Mouse (Mus musculus) cerebellum, adult 18-20 months (tissue): Measurements from ENCODE around the gene Specc1.

Experiments
- DNase-seq, 2 experiments: peaks; one replicate each; pipeline ENCODE4 v3.0.0; 2021

The Specc1 gene

DNA sequence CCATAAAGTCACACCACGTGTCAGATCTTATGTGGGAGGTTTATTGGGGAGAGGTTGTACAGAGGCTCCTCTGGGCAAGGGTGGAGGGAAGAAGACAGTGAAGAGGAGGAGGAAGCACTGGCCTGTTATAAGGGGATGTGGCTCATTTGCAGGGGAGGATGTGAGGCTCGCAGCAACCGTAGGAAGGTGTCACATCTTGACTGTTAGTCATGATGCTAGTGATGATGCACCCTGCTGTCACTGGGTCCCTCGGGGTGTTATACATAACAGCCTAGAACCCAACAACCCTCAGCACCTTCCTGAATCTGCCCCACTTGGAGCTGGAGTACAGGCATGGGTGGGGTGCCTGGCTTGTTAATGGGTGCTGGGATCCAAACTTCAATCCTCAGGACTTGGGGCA lies 94.9 kb downstream of the Specc1 start:
- DNase-seq: no peak

DNA sequence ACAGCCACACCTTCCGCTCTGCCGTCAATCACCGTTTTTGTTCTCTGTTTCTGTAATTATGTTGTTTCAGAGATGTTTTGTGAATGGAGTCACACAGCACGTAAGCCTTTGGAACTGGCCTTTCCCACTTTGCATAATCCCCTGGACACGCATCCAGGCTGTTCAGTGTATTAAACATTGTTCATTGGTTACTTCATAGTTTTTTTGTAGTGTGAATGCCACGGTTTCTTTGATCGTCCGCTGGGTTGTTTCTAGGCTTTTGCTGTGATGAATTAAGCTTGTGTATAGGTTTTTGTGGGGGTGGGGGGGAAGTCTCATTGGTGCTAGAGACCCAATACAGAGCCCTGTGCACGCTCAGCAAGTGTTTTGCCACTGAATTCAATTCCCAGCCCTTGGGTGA lies 97.4 kb downstream of the Specc1 start:
- DNase-seq: no peak

DNA sequence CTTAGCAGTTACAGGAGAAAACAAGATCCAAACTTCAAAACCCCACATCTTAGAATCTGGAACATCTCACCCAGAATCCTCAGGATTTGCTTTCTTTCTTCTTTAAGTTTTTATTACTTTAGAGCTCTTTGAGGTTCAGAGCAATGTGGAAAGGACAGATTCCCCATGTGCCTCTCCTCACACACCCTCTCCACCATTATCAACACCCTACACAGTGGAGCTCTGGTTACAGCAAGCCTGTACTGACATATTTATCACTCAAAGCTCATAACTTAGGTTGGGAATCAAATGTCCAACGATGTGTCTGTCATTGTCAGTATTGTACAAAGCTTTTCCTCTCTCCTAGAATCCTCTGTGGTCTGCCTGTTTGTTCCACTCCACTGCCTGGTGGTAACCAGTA lies 108.0 kb downstream of the Specc1 start:
- no peak for DNase-seq

DNA sequence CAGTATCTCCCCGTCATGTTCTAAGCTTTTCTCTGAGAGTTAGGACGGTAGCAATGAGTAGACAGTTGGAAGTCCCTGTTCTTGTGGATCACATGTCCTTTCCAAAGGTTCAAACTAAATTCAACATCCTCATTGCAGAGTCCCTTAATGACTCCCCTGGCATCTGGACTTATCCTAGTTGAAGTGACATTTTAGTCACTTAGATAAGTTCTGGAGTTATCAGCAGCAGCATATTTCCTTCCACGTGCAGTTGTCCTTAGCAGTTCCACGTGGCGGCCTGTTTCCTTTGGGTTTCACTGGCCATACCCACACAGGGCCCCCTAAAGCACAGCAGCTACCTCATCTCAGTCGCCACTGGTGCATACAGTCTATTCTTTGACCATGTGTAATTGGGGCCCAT lies 109.1 kb downstream of the Specc1 start:
- no peak for DNase-seq

DNA sequence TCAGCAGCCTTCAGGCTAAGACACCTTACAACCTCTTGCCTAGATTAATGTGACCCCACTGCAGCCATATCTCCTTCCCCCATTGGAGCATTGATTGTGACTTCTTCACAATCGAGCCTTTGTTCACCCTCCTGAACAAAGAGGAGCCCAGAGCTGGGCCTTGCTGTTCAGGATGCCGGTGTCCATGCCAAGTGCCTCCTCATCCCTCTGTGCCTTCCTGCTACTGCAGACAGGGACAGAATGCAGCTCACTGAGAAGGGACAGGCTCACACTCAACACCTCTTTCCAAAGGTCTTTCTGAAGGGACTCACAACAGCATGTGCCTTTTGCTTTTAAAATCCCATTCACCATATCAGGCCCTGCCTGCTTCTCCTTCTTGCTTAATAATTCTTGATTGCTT lies 113.0 kb downstream of the Specc1 start:
- peak; percentile 51 to 59 for DNase-seq

DNA sequence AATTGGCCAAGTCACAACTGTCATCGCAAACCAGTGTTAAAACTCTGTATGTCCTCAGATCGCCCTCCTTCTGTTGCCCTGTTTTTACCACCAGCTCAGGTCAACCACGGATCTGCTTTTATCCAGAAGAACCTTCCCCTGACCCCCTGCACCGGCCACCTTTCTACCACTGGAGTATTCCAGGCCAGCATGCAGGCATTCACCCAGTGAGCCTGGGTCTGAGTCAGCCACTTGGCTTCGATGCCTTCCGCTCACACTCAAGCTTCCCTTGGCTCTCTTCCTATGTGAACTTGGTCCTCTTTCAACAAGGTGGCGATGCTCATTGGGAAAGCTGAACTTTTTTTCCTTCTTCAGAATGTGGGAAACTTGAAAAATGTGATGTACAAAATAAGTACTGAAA lies 113.6 kb downstream of the Specc1 start:
- peak; percentile 66 to 76 for DNase-seq

DNA sequence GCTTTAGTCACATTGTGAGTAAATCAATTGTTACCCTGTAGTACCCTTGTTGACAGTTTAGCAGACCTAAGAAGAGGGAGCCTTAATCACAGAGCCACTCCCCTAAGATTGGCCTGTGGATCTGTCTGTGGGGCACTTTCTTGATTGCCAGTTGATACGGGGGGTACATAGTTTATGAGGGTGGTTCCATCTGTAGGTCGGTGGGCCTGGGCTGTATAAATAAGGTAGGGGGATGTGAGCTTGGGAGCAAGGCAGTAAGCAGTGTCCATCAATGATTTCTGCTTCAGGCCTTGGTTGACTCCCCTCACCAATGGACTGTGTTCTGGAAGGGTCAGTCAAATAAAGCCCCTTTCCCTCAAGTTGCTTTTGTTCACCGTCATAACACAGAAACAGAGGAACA lies 115.8 kb downstream of the Specc1 start:
- no peak for DNase-seq

DNA sequence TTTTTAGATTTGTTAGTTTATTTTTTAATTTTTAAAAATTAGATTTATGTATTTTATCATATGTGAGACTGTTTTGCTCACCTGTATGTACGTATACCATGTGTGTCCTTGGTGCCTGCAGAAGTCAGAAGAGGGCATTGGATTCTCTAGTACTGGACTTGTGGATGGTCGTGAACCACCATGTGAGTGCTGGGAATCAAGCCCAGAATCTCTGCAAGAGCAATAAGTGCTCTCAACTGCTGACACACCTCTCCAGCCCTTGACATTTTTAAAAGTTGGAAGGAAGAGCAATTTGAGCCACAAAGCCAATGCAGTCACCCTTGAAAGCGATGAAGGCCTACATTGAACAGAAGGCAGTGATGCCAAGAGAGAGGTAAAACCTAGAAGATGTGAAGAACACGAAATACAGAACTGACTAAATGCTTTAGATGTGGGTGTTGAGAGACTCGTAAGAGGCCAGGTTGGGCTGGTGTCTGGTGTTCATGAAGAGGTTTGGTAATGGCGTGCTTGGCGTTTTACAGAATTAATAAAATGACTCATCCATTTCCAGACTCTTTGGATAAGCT lies 117.1 kb downstream of the Specc1 start:
- DNase-seq: no peak

DNA sequence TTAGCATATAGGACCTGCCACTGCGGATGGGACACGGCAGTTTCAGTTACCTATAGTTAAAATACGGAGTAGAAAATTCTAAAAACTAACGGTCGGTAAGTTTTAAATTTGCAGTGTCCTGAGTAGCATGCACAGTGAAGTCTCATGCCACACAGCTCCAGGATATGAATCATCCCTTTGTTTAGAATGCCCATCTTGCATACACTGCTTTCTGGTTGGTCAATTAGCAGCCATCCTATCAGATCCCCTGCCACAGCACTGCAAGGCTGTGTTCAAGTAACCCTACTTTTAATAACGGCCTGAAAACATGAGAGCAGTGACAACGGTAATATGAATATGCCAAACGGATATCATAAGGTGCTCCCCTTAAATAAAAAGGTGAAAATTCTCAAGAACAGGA lies 118.0 kb downstream of the Specc1 start:
- DNase-seq: no peak

DNA sequence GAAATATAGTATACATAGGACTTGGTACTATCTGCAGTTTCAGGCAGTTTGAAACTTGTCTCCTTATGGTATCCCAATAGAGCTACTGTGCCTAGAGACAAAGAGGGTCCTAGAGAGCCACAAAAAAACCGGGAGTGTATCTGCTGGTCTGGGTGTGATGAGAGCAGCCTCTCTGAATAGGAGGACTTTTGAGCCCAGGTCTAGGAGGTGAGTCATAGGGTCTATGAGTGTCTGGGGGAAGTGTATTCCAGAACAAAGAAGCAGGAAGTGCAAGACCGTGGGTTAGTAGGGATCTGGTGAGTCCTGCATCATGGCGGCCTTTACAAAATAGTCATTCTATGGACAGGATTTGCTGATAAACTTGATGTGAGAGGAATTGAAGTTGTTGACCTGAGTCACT lies 118.5 kb downstream of the Specc1 start:
- DNase-seq: no peak

DNA sequence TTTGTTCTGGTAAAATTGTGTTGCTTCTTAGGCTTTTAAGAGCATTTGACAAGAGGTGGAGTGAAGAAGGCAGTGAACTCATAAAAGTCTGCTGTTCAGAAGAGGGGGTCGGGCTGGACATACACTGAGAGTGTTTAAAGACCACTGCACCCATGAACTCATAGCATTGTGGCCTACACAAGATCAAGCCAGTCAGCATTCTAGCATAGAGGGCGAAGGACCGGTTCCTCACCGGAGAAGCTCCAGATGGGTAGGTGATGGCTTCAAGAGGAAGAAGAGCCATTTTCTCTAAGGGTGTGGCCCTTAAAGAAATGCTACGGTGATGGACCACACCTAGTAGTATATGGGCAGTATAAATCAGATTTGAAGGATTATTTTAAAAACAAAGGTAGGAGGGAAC lies 119.0 kb downstream of the Specc1 start:
- no peak for DNase-seq

DNA sequence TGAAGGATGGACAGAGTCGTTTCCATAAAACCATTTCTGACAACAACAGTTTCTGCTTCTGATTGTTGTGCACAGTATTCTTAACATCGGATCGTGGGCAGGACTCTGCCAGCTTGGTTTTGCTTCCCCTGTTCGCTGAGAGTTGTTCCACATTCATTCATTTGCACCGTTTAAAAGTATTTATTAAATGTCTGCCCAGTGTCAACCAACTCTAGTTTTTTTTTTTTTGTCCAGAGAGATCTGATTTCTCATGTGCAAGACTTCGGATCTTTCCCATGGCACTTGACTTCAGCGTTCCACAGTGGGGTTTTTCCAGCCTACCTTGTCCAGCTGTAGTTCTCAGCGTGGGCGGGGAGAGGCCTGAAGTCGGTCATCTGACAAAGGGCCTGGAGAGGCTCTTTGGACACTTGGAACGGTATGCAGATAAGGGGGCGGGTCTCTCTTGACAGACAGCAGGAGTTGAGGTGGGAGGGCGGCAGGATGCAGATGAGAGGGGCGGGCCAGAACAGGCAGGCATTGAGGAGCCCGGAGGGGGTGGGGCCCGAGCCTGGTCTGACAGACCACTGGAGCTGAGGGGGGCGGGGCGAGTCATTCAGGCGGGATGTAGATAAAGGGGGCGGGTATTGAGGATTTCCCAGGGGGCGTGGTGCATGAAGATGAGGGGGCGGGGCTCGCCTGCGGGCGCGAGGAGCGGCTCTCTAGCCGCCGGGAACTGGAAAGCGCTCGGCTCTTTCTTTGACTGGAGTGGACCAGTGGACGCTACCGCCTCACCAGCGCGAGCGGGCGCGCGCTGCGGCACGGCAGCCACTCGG lies 120.0 kb downstream of the Specc1 start:
- peak; percentile 76 to 83 for DNase-seq

DNA sequence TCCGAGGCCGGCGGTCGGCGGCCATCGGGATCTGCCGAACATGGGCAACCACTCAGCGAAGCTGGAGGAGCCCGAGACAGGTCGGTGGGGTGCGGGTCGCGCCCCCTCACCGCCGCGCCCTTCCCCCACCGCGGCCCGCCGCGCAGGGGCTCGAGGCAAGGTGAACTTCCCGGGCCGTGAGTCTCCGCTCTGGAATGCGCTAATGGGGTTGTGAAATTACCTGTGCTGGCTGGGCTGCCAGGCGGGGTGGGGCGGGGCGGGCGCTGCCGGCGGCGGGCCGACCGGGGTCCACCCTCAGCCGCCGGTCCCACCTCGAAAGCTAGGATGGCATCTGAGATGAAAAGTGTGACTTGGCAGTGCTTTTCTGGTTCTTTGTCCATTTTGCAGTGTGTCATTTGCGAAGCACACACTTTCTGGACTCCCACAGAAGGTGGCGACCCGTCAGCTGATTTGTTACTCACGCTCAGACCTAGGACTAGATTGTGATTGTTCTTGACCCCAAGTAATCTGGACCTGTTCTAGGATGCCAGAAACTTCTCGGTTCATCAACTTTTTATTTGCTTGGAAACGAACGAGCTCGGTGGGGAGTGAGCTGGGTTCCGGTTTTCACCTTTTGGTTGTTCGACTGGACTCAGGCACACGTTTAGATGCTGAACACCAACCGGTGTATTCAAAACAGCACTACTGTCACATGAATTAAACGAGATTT lies 120.7 kb downstream of the Specc1 start:
- DNase-seq: peak in 1 of 2 experiments; percentile 11

DNA sequence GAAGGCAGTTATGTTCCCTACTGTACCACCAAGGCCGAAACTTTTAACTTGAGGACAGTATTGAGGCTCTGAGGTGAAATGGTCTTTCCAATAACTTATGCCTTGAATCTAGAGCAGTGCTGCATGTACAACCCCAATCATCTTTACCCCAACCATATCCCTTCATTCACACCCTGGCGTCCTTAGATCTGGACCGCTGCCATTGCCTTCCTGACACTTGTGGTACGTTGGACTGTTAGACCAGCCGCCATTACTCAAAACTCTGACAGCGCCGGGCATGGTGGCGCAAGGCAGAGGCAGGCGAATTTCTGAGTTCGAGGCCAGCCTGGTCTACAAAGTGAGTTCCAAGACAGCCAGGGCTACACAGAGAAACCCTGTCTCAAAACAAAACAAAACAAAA lies 121.8 kb downstream of the Specc1 start:
- no peak for DNase-seq

DNA sequence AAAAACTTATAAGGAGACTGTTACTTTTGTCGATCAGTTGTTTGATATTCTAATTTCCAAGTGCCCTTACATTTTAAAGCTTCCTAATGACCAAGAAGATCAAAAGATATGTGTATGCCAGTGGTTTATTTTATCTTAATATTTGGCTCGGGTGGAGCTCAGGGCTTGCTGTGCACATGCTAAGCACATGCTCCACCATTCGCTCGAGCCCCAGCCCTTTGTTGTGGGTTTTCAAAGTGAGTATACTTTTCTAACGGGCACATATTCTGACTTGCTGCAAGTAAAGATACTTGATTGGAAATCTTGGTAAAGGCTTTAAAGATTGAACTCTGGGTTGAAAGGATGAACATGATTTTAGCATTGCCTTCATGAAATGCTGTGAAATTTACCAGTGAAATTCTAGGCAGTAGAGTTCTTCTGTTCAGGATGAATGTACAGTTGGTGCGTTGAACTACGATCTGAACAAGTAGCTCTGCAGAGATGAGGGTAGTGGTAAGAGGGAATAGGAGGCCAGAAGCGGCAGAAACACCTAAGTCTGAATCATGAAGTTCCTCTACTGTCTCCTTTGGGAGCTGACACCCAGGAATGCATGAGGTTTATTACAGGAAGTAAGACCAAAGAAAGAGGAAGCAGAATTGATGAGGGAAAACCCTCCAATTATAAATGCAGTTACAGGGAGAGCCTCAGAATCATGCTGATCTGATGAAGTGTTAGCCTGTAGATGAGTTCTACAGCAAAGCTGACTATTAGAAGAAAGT lies 122.7 kb downstream of the Specc1 start:
- DNase-seq: no peak

DNA sequence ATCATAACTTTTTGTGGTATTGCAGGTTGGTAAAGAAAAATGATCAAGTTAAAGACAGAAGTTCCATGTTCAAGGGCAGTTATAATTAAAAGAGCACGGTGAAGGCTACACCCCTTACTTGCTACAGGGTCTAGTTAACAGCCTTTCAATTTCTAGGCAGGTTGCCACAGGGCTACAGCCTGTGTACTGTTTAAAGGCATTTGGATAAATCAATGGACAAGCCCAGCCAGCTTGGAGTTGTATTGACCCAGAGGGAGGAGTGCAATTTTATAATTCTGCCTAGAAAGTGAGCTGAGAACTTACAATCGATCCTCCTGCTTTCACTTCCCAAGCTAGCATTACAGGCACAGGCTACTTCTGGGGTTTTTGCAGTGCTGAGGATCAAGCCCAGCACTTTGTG lies 123.9 kb downstream of the Specc1 start:
- no peak for DNase-seq

DNA sequence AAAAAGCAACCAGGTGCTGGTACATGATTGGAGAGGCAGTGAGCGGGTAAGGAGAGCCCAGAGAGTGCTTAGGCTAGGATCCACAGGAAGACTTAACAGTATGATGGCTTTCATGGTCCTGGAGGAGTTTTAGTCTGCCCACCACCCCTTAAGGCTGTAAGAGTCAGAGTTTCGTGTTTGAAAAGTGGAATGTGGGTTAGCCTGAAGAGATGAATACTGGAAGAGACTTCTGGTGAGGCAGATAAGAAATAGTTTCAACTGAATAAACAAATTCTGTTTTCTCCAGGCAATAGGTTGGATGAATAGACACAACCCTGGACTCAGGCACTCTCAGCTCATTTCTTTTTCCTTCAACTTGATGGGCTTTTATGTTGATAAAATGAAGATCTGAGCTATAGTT lies 130.1 kb downstream of the Specc1 start:
- no peak for DNase-seq

DNA sequence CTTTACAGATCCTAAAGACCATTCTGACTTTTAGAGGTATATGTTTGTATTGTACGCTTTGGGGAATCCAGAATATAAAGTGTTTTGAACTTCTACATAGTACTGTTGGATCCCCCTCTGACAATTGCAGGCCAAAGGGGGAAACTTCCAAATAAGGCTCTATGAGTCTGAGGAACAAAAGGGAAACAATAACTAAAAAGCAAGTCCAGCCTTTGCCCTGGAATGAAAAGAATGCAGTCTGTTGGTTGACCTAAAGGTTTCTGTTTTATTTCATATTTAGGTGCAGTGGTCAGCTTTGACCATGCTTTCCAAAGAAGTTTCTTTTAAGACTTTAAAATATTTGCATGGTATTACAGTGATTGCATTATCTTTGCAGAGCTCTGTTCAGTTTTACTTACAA lies 130.5 kb downstream of the Specc1 start:
- no peak for DNase-seq

DNA sequence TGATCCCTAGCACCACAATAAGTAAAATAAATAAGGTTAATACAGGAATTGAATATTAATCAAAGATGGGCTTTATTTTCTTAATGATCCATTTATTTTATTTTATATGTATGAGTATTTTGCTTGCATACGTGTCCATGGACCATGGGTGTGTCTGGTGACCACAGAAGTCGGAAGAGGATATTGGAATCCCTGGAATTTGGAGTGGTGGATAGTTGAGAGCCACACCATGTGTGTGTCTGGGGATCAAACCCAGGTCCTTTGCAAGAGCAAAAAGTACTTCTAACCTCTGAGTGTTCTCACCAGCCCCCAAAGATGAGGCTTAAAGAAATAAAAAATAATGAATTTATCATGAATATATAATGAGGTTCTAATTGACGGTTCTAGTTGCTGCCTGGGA lies 132.1 kb downstream of the Specc1 start:
- no peak for DNase-seq

DNA sequence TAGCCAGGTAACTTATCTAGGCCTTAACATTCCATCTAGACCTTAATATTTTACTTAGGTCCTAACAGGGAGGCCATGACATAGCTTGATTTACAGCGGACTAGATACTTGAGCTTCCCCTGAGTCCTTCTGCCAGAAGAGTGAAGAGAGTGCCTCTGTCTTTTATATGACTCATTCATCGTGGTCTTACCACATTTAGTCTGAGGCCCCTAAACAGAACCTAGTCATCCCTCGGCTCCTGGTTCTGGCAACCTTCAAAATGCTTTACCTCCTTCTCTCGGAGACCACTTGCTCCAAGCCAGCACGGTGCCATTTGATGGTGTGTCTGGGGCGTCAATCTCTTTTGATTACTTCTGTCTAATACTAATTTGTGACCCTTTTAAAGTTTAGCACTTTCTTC lies 133.8 kb downstream of the Specc1 start:
- no peak for DNase-seq

DNA sequence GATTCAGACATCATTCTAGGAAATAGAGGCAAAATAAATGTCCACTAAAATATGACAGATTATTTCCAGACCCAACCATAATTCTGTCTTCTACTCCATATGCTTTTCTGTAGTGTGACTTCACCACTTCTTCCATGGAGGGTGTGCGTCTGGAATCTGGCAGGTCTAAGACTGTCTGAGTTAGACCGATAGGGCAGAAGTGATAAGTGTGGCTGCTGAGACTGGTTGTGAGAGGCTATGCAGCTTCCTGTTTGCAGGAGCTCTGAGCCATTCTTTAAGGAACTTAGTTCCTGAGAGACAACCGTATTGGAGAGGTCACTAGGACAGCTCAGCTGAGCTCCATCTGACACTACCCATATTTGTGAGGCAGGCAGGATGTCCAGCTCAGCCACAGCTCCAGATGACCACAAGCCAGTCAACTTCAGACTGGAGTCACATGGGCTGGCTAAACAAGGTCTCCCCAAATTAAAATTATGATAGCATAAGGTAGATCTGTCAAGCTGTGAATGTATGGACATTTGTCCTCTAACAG lies 146.9 kb downstream of the Specc1 start:
- no peak for DNase-seq

DNA sequence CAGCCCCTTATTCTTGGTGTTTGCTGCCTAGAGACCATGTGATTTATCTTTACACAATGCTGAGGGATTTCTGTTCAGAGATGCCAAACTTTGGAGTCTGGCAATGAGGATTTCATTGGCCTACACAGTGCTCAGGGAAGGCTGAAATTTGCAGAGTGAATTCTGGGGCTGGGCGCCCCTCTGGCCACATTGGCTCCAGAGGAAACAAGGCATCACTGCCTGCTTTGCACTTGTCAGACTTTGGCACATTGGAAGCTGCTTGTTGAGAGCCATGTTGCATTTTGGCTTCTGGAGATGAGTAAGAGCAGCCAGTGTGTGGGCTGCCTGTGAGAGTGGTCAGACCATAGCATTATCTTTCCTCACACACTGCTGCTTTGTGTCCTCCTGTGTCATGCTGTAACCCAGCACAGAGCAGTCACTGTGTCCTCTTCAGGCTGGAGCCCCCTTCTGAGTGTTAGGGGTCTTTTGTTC lies 149.9 kb downstream of the Specc1 start:
- no peak for DNase-seq

DNA sequence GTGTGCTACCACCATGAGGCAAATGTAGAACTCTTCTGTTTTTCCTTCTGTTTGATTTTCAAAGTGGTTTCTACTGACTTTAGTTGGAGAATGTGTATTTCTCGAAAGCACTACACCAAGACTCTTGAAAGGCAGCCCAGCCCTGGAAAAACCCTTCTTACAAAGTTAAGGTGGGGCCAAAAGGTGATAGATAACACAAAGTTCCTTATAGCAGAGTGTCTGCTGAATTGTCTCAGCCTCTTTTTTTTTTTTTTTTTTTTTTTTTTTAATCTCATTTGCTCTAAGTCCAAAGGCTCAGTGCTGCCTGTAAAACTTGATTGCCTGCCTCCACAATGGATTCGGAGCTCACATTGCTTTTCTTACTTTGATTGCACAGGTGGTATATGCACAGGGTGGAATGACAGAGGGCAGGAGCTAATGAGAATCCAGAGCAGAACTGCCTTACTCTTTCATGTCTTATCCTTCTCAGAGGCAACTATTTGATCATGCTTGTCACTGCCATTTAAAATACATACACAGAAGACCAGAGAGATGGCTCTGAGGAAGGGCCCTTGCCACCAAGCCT lies 150.8 kb downstream of the Specc1 start:
- DNase-seq: no peak
